Mouse (Mus musculus): ENCODE results near the gene Gm28308.

GRCm38 (mm10) chr6:52259811-52260261 is 46.7 kb upstream of the Gm28308 start:
- TF ChIP-seq CTCF (IDR thresholded peaks at IDR 0.05; ENCODE audit: borderline replicate concordance, insufficient read depth, low read depth, low read length) (no peak), POLR2A (IDR thresholded peaks at IDR 0.05; ENCODE audit: borderline replicate concordance, insufficient read depth, low read length) (no peak)

Data from cerebellum, adult 2 months (tissue).